Mouse (Mus musculus): ENCODE data around the gene B3glct. TPM values are rescaled to one million over a fixed set of nuclear protein-coding genes. Genes with fewer than 3 reads are reported as not detected.

B3glct gene
- polyA plus RNA-seq, 1 experiment: 12.2 TPM

DNA sequence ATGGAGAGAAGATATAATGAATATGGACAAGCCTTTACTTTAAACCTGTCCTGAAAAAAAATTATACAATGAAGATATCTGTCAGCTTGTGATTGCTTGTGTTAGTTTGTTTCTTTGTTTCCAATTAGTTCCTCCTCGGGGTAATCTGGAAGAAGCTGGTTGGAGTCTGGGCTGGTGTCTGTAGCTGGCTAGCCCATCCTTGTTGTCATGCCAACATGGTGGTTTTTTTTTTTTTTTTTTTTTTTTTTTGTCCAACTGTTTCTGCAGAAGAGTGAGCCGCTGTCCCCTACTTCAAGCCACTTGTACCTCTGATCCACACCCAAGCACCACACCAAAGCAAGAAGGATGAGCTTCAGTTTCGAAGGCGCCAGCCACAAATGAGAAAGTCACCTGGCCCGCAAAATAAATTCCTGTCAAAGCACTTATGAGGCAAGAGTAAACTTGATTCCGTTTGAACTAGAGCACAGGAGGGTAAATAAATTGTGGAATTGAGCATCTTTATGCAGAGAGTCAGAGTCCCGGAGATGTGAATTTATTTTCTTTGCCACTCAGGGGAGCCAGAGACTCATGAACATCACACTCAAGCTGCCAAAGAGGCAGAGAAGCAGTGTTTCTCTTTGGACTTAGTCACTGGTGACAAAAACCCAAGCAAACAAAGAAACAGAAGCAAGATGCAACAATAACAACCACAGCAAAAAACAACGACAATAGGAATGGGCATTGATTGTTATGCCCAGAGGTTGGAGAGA is 30.5 kb upstream of the B3glct start:
- H3K4me3 ChIP-seq (ENCODE audit: insufficient read depth, low read length): no peak overlapping the region
- no peaks in the 10 kb centered on the region for H3K4me1 ChIP-seq (ENCODE audit: control insufficient read depth, insufficient read depth, low read length)
- TF ChIP-seq CTCF (IDR thresholded peaks at IDR 0.05; ENCODE audit: low read depth, low read length) (no peak), POLR2A (IDR thresholded peaks at IDR 0.05; ENCODE audit: borderline replicate concordance, low read depth, low read length) (no peak)
- H3K27ac ChIP-seq (ENCODE audit: insufficient read depth, low read depth, low read length): no peak overlapping the region

DNA sequence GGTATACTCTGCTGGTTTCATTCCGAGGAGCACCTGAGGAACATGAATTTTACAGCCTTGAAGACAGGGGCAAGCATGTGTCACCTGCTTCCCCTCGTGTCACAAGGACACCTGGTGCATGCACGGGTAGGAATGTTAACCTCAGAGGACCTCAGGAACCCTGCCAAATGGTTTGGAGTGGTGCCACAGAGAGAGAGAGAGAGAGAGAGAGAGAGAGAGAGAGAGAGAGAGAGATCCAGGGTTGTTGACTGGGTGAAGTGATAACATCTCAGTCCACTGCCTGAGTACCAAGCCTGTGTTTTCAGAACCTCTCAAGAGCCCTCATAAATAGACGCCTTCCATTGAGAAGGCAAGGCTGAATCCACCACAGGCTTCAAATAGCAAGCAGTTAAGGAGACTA is 29.8 kb upstream of the B3glct start:
- TF ChIP-seq CTCF (IDR thresholded peaks at IDR 0.05; ENCODE audit: low read depth, low read length): no peak
- TF ChIP-seq POLR2A (IDR thresholded peaks at IDR 0.05; ENCODE audit: borderline replicate concordance, low read depth, low read length): no peak
- H3K27ac ChIP-seq (ENCODE audit: insufficient read depth, low read depth, low read length): no peak overlapping the region
- H3K4me3 ChIP-seq (ENCODE audit: insufficient read depth, low read length): no peak overlapping the region
- H3K4me1 ChIP-seq (ENCODE audit: control insufficient read depth, insufficient read depth, low read length): no peaks in the 10 kb centered on the region

DNA sequence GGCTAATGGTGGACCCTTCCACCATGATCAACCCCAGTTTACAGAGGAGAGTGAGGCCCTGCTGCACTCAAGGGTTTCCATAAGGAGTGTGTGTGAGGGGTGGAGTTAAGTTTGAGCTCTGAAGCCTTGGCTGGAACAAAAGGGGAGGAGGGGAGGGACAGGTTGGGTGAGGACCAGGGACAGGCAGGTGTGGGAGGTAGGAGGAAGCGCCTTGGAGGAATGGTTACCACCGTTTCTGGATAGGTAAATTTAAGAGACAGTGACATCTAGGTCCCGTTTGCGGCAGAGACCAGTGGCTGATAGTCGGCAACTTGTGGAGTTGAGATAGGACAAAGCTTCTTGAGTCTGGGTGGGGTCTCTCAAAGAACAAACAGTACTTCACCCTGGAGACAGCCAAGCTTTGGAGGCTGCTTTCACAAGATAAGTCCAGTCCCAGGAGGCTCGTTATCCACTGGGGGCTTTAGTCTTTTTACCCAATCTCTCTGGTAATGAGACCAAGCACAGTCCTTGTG is 29.1 kb upstream of the B3glct start:
- TF ChIP-seq POLR2A (IDR thresholded peaks at IDR 0.05; ENCODE audit: borderline replicate concordance, low read depth, low read length) (no peak), CTCF (IDR thresholded peaks at IDR 0.05; ENCODE audit: low read depth, low read length) (no peak)
- H3K4me3 ChIP-seq (ENCODE audit: insufficient read depth, low read length): no peak overlapping the region
- no peak overlapping the region for H3K27ac ChIP-seq (ENCODE audit: insufficient read depth, low read depth, low read length)

DNA sequence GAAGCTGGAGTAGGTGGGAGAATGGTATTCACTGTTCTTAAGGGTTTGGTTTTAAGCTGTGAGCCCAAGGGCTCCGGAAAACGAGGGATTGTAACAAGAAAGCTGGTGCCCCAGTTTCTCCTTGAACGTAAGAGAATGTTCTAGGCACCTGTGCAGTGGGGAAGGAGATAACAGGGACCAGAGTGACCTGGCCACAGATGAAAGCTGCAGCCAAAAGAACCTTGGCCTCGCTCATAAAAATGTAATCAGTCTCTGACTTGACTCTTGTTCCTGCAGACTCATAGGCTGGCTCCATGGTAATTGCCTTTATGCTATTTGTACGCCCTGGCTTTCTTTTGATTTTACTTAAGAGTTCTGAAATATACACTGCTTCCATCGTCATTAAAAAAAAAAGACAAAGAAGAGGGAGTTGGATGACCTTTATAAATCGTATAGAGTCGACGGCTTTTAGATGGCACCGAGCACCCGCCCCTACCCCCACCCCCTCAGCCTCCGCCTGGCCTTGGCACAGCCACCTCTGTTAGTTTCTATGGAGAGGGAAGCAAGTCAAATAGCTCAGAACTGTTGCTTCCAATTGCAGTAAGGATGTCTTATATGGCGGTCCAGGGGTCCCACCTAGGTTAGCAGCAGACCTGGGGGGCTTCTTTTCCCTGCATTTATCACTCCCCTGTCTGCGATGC is 28.4 kb upstream of the B3glct start:
- Histone ChIP-seq H3K27ac (ENCODE audit: insufficient read depth, low read depth, low read length) (no peak overlapping the region), H3K4me1 (ENCODE audit: control insufficient read depth, insufficient read depth, low read length) (no peaks in the 10 kb centered on the region), H3K4me3 (ENCODE audit: insufficient read depth, low read length) (no peak overlapping the region)
- TF ChIP-seq CTCF (IDR thresholded peaks at IDR 0.05; ENCODE audit: low read depth, low read length): no peak
- TF ChIP-seq POLR2A (IDR thresholded peaks at IDR 0.05; ENCODE audit: borderline replicate concordance, low read depth, low read length): no peak

More for the DNA sequence above, 29.1 kb upstream of the B3glct start:
- H3K4me1 ChIP-seq (ENCODE audit: control insufficient read depth, insufficient read depth, low read length): no peaks in the 10 kb centered on the region

DNA sequence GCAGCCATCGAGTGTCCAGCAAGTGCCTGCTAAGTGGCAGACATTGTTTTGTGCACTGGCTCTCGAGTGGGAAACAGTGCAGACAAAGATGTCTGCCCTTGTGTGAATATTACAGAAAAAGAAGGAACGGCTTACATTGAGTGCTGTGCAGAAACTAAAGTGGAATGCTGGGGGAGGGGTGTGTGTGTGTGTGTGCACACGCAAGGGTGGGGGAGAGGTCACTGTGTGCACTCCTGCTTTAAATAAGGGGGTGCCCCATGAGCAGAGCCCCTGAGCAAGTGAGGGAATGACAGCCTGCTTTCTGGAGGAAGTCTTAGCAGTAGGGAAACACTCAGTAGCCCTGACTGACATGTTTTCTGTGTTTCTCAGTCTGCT is 27.9 kb upstream of the B3glct start:
- no peak overlapping the region for H3K27ac ChIP-seq (ENCODE audit: insufficient read depth, low read depth, low read length)
- H3K4me3 ChIP-seq (ENCODE audit: insufficient read depth, low read length): no peak overlapping the region
- TF ChIP-seq POLR2A (IDR thresholded peaks at IDR 0.05; ENCODE audit: borderline replicate concordance, low read depth, low read length): no peak
- H3K4me1 ChIP-seq (ENCODE audit: control insufficient read depth, insufficient read depth, low read length): no peaks in the 10 kb centered on the region

DNA sequence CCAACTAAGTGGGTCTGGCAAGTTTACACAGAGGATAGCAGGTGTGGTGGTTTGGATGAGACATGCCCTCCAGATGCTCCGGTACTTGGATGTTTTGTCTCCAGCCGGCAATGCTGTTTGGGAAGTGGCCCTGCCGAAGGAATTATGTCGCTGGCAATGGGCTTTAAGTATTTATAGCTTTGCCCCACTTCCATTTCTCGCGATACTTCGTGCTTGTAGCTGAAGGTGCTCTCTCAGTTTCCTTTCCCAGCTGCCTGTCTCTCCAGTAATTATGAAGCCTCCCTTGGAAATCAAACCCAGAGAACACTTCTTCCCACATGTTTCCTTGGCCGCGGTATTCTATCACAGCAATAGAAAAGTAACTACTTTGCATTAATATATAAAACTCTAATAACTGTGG is 22.4 kb upstream of the B3glct start:
- H3K4me3 ChIP-seq (ENCODE audit: insufficient read depth, low read length): no peak overlapping the region
- TF ChIP-seq CTCF (IDR thresholded peaks at IDR 0.05; ENCODE audit: low read depth, low read length) (no peak), POLR2A (IDR thresholded peaks at IDR 0.05; ENCODE audit: borderline replicate concordance, low read depth, low read length) (no peak)
- no peak overlapping the region for H3K27ac ChIP-seq (ENCODE audit: insufficient read depth, low read depth, low read length)
- no peaks in the 10 kb centered on the region for H3K4me1 ChIP-seq (ENCODE audit: control insufficient read depth, insufficient read depth, low read length)

DNA sequence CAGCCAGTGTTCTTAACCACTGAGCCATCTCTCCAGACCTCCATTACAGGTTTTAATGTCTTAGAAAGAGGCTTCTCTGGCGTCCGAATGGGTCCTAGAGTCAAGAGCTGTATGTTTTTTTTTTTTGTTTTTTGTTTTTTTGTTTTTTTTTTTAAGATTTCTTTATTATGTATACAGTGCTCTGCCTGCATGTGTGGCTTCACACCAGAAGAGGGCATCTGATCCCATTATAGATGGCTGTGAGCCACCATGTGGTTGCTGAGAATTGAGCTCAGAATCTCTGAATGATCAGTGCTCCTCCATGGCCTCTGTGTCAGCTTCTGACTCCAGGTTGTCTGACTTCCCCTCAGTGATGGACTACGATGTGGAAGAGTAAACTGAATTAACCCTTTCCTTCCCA is 20.0 kb upstream of the B3glct start:
- Histone ChIP-seq H3K4me1 (ENCODE audit: control insufficient read depth, insufficient read depth, low read length) (no peaks in the 10 kb centered on the region), H3K27ac (ENCODE audit: insufficient read depth, low read depth, low read length) (no peak overlapping the region), H3K4me3 (ENCODE audit: insufficient read depth, low read length) (no peak overlapping the region)
- TF ChIP-seq POLR2A (IDR thresholded peaks at IDR 0.05; ENCODE audit: borderline replicate concordance, low read depth, low read length): no peak
- no peak for TF ChIP-seq CTCF (IDR thresholded peaks at IDR 0.05; ENCODE audit: low read depth, low read length)

DNA sequence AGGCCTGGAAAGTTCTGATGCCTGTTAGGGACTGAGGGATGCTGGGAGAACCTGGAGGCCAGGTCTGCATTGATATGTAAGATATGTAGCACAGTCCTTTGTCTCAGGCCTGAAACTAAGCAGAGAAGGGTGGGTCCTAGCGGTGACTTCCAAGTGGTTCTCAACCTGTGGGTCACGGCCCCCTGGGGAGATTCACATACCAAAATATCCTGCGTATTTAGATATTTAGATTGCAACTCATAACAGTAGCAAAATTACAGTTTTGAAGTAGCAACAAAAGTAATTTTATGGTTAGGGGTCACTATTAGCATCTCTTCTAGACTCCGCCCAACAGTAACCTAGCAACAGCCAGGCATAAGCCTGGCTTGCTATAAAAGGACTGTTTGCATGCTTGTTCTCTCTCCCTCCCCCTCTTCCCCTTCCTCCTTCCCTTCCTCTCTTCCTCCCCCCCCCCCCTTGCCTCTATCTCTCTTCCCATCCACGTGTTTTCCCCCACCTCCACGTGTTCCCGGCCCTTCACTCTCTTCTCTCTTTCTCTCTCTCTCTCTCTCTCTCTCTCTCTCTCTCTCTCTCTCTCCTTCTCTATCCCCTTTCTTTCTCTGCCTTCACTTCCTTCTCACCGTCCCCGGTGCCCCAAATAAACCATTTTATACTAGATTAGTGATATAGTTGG is 19.2 kb upstream of the B3glct start:
- Histone ChIP-seq H3K27ac (ENCODE audit: insufficient read depth, low read depth, low read length) (no peak overlapping the region), H3K4me3 (ENCODE audit: insufficient read depth, low read length) (no peak overlapping the region), H3K4me1 (ENCODE audit: control insufficient read depth, insufficient read depth, low read length) (no peaks in the 10 kb centered on the region)
- TF ChIP-seq CTCF (IDR thresholded peaks at IDR 0.05; ENCODE audit: low read depth, low read length) (no peak), POLR2A (IDR thresholded peaks at IDR 0.05; ENCODE audit: borderline replicate concordance, low read depth, low read length) (no peak)

DNA sequence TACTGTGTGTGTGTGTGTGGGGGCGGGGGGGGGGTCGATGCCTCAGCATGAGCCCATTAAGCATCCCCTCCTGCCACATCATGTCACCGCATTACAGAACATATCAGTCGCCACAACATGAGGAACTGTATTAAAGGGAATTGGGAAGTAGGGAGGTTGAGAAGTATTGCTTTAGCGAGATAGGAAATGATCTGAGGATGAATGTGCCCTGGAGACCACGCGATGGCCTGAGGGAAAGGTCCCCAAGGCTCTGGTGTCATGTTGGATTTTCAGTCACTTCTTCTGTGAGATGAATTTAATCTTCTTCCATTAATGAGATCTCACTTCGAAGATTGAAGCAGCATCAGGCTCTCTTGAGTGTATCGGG is 18.6 kb upstream of the B3glct start:
- TF ChIP-seq POLR2A (IDR thresholded peaks at IDR 0.05; ENCODE audit: borderline replicate concordance, low read depth, low read length) (no peak), CTCF (IDR thresholded peaks at IDR 0.05; ENCODE audit: low read depth, low read length) (no peak)
- Histone ChIP-seq H3K27ac (ENCODE audit: insufficient read depth, low read depth, low read length) (no peak overlapping the region), H3K4me3 (ENCODE audit: insufficient read depth, low read length) (no peak overlapping the region), H3K4me1 (ENCODE audit: control insufficient read depth, insufficient read depth, low read length) (no peaks in the 10 kb centered on the region)

DNA sequence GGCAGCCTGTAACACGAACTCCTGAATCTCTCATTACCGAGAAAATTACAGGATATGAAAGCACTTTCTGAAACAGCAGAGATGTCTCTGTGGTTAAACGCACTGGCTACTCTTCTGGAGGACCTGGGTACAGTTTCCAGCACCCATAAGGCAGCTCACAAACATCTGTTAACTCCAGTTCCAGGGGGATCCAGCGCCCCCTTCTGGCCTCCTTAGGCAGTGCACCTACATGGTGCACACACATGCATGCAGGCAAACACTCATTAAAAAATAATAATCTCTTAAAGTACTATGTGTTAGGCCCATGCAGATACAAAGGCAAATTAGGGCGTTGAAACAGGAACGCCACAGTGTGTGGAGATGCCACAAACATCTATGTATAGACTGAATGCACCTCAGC is 16.6 kb upstream of the B3glct start:
- Histone ChIP-seq H3K4me1 (ENCODE audit: control insufficient read depth, insufficient read depth, low read length) (no peaks in the 10 kb centered on the region), H3K4me3 (ENCODE audit: insufficient read depth, low read length) (no peak overlapping the region), H3K27ac (ENCODE audit: insufficient read depth, low read depth, low read length) (no peak overlapping the region)
- TF ChIP-seq CTCF (IDR thresholded peaks at IDR 0.05; ENCODE audit: low read depth, low read length) (no peak), POLR2A (IDR thresholded peaks at IDR 0.05; ENCODE audit: borderline replicate concordance, low read depth, low read length) (no peak)
